Mouse (Mus musculus): ENCODE results near the gene AI597479. TPM values are rescaled to one million over a fixed set of nuclear protein-coding genes. Genes with fewer than 3 reads are reported as not detected.

The AI597479 gene
- polyA plus RNA-seq, 2 experiments, result 4.7 to 6.0 TPM

GRCm38 (mm10) chr1:43153538-43153937 is 55.0 kb downstream of the AI597479 start:
- no peak overlapping the region for H3K9ac ChIP-seq (replicated peaks)
- H3K27me3 ChIP-seq (ENCODE audit: control insufficient read depth, insufficient read depth, low read length), result no peaks in the 10 kb centered on the region
- ATAC-seq (ENCODE audit: insufficient read depth) (no peak), DNase-seq (ENCODE audit: low read depth in 3 of 3, low spot score in 3 of 3) (no peak)
- no peaks in the 10 kb centered on the region for H3K36me3 ChIP-seq (replicated peaks; ENCODE audit: control insufficient read depth, insufficient read depth, low read depth)
- no peaks in the 10 kb centered on the region for H3K4me1 ChIP-seq (replicated peaks; ENCODE audit: control insufficient read depth in 2 of 2, insufficient read depth in 2 of 2, low read length in 1 of 2)
- H3K27ac ChIP-seq, result no peak overlapping the region
- 53% methylated on average over 5 of the region's 5 CpGs for WGBS (ENCODE audit: insufficient replicate concordance)
- no peak overlapping the region for H3K4me3 ChIP-seq (ENCODE audit: insufficient read depth in 1 of 2, low read depth in 2 of 2, low read length in 2 of 2)
- TF ChIP-seq EP300 (IDR thresholded peaks at IDR 0.05; ENCODE audit: low read depth) (no peak), CTCF (IDR thresholded peaks at IDR 0.05; ENCODE audit: low read depth) (no peak)
- H3K9me3 ChIP-seq (ENCODE audit: control insufficient read depth, low read length), result no peaks in the 10 kb centered on the region; the same call in 1 of the 2 replicates
- H3K4me2 ChIP-seq (ENCODE audit: low read depth), result no peak overlapping the region

- no peak for DNase-seq (ENCODE audit: low read depth in 3 of 3, low spot score in 3 of 3)
- ATAC-seq (ENCODE audit: insufficient read depth), result no peak
- H3K9ac ChIP-seq (replicated peaks), result no peak overlapping the region
- TF ChIP-seq CTCF (IDR thresholded peaks at IDR 0.05; ENCODE audit: low read depth) (no peak), EP300 (IDR thresholded peaks at IDR 0.05; ENCODE audit: low read depth) (no peak)
- no peaks in the 10 kb centered on the region for H3K36me3 ChIP-seq (replicated peaks; ENCODE audit: control insufficient read depth, insufficient read depth, low read depth)
- H3K9me3 ChIP-seq (ENCODE audit: control insufficient read depth, low read length), result no peaks in the 10 kb centered on the region; the same call in 1 of the 2 replicates
- H3K27me3 ChIP-seq (ENCODE audit: control insufficient read depth, insufficient read depth, low read length), result no peaks in the 10 kb centered on the region
- no peaks in the 10 kb centered on the region for H3K4me1 ChIP-seq (replicated peaks; ENCODE audit: control insufficient read depth in 2 of 2, insufficient read depth in 2 of 2, low read length in 1 of 2)
- no peak overlapping the region for H3K27ac ChIP-seq
- no peak overlapping the region for H3K4me2 ChIP-seq (ENCODE audit: low read depth)
- 36% methylated on average over 2 of the region's 2 CpGs for WGBS (ENCODE audit: insufficient replicate concordance)
- H3K4me3 ChIP-seq (ENCODE audit: insufficient read depth in 1 of 2, low read depth in 2 of 2, low read length in 2 of 2), result no peak overlapping the region
These were observed 56.0 kb downstream of the AI597479 start for GRCm38 (mm10) chr1:43154491-43154890.

- TF ChIP-seq CTCF (IDR thresholded peaks at IDR 0.05; ENCODE audit: low read depth) (no peak), EP300 (IDR thresholded peaks at IDR 0.05; ENCODE audit: low read depth) (no peak)
- Histone ChIP-seq H3K27ac (no peak overlapping the region), H3K4me2 (ENCODE audit: low read depth) (no peak overlapping the region), H3K27me3 (ENCODE audit: control insufficient read depth, insufficient read depth, low read length) (no peaks in the 10 kb centered on the region; the same call in 1 of the 2 replicates), H3K9me3 (ENCODE audit: control insufficient read depth, low read length) (no peaks in the 10 kb centered on the region; the same call in 1 of the 2 replicates), H3K4me3 (ENCODE audit: insufficient read depth in 1 of 2, low read depth in 2 of 2, low read length in 2 of 2) (no peak overlapping the region), H3K36me3 (replicated peaks; ENCODE audit: control insufficient read depth, insufficient read depth, low read depth) (no peaks in the 10 kb centered on the region), H3K9ac (replicated peaks) (no peak overlapping the region), H3K4me1 (replicated peaks; ENCODE audit: control insufficient read depth in 2 of 2, insufficient read depth in 2 of 2, low read length in 1 of 2) (no peaks in the 10 kb centered on the region)
- 66% methylated on average over 2 of the region's 2 CpGs for WGBS (ENCODE audit: insufficient replicate concordance)
- no peak for ATAC-seq (ENCODE audit: insufficient read depth)
- no peak for DNase-seq (ENCODE audit: low read depth in 3 of 3, low spot score in 3 of 3)
These were observed 59.4 kb downstream of the AI597479 start for GRCm38 (mm10) chr1:43157907-43158306.

- no peaks in the 10 kb centered on the region; the same call in 1 of the 2 replicates for H3K9me3 ChIP-seq (ENCODE audit: control insufficient read depth, low read length)
- ATAC-seq (ENCODE audit: insufficient read depth) (no peak), DNase-seq (ENCODE audit: low read depth in 3 of 3, low spot score in 3 of 3) (no peak)
- no peak for TF ChIP-seq CTCF (IDR thresholded peaks at IDR 0.05; ENCODE audit: low read depth)
- TF ChIP-seq EP300 (IDR thresholded peaks at IDR 0.05; ENCODE audit: low read depth), result no peak
- H3K4me1 ChIP-seq (replicated peaks; ENCODE audit: control insufficient read depth in 2 of 2, insufficient read depth in 2 of 2, low read length in 1 of 2), result no peaks in the 10 kb centered on the region
- 36% methylated on average over 4 of the region's 4 CpGs for WGBS (ENCODE audit: insufficient replicate concordance)
- peaks cover 13% of the 10 kb centered on the region for H3K27me3 ChIP-seq (ENCODE audit: control insufficient read depth, insufficient read depth, low read length)
- H3K4me2 ChIP-seq (ENCODE audit: low read depth), result no peak overlapping the region
- H3K36me3 ChIP-seq (replicated peaks; ENCODE audit: control insufficient read depth, insufficient read depth, low read depth), result no peaks in the 10 kb centered on the region
- H3K4me3 ChIP-seq (ENCODE audit: insufficient read depth in 1 of 2, low read depth in 2 of 2, low read length in 2 of 2), result no peak overlapping the region
- no peak overlapping the region for H3K27ac ChIP-seq
- H3K9ac ChIP-seq (replicated peaks), result no peak overlapping the region
These were observed 60.9 kb downstream of the AI597479 start for GRCm38 (mm10) chr1:43159429-43159828.

- H3K4me1 ChIP-seq (replicated peaks; ENCODE audit: control insufficient read depth in 2 of 2, insufficient read depth in 2 of 2, low read length in 1 of 2), result no peaks in the 10 kb centered on the region
- no peak overlapping the region for H3K4me3 ChIP-seq (ENCODE audit: insufficient read depth in 1 of 2, low read depth in 2 of 2, low read length in 2 of 2)
- DNase-seq (ENCODE audit: low read depth in 3 of 3, low spot score in 3 of 3) (no peak), ATAC-seq (ENCODE audit: insufficient read depth) (no peak)
- WGBS (ENCODE audit: insufficient replicate concordance), result 64% methylated on average over 3 of the region's 3 CpGs
- TF ChIP-seq EP300 (IDR thresholded peaks at IDR 0.05; ENCODE audit: low read depth), result no peak
- no peak for TF ChIP-seq CTCF (IDR thresholded peaks at IDR 0.05; ENCODE audit: low read depth)
- H3K27me3 ChIP-seq (ENCODE audit: control insufficient read depth, insufficient read depth, low read length), result peaks cover 13% of the 10 kb centered on the region
- H3K27ac ChIP-seq, result no peak overlapping the region
- no peak overlapping the region for H3K4me2 ChIP-seq (ENCODE audit: low read depth)
- no peaks in the 10 kb centered on the region; the same call in 1 of the 2 replicates for H3K9me3 ChIP-seq (ENCODE audit: control insufficient read depth, low read length)
- H3K9ac ChIP-seq (replicated peaks), result no peak overlapping the region
- no peaks in the 10 kb centered on the region for H3K36me3 ChIP-seq (replicated peaks; ENCODE audit: control insufficient read depth, insufficient read depth, low read depth)
These were observed 63.9 kb downstream of the AI597479 start for GRCm38 (mm10) chr1:43162394-43162793.
